Mouse (Mus musculus) spleen, adult 2 months (tissue): Measurements from ENCODE around the gene Lrrc74a.

Source experiments
- CTCF ChIP-seq: fragments of 200-500 bp; IDR thresholded peaks from 2 replicates; pipeline ENCODE4 v1.5.1; 2011; ENCODE audit warnings: mild to moderate bottlenecking, inconsistent platforms; ENCODE audit not compliant: insufficient read depth, insufficient read length, insufficient replicate concordance; ENCODE audit errors: extremely low read depth
- POLR2A ChIP-seq: fragments of 200-500 bp; IDR thresholded peaks from 2 replicates; pipeline ENCODE4 v1.6.1; 2011; ENCODE audit warnings: low read depth, low read length, inconsistent platforms

DNA sequence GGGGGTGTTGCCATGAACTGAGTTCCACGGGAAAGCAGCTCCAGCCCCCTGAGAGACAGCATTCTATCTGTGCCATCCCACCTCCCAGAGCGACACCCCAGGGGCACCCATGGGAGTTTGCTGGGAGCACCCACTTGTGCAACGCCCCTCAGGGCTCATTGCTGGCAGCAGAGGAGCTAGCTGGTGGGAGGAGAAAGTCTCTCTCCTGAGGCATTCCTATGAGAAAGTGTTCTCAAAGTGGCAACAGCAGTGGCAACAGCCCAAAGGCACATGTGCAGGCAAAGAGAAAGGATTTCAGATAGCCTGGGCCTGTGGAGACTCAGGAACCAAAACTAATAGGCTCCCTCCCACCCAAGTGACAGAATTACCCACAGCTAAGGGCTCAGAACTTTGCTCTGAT is 78.6 kb downstream of the Lrrc74a start:
- TF ChIP-seq CTCF = no peak
- no peak for TF ChIP-seq POLR2A
